Mouse (Mus musculus) heart, embryonic 13.5 days (tissue): ENCODE measurements around the gene Hyal1. TPM values are rescaled to one million over a fixed set of nuclear protein-coding genes. Genes with fewer than 3 reads are reported as not detected.

Experiments used
- ATAC-seq: fragments of 200-750 bp; cut with Nextera tagmentation; 2 replicates; pipeline ENCODE4 v1.8.0; 2017; ENCODE audit warnings: moderate TSS enrichment; ENCODE audit not compliant: insufficient number of reproducible peaks, low FRiP score, low TSS enrichment; ENCODE audit errors: extremely low read depth
- H3K27ac ChIP-seq: fragments of 300-500 bp; sonication (generic); replicated peaks from 2 replicates; pipeline ENCODE4 v1.5.1; 2015; ENCODE audit warnings: moderate library complexity, mild to moderate bottlenecking, inconsistent platforms
- H3K27me3 ChIP-seq: fragments of 300-500 bp; sonication (generic); replicated peaks from 2 replicates; pipeline ENCODE4 v1.6.1; 2015; ENCODE audit warnings: mild to moderate bottlenecking, inconsistent platforms
- H3K36me3 ChIP-seq: fragments of 300-500 bp; sonication (generic); 2 replicates; pipeline ENCODE4 v1.6.1; 2015; ENCODE audit warnings: mild to moderate bottlenecking, inconsistent platforms
- H3K4me1 ChIP-seq: fragments of 300-500 bp; sonication (generic); 2 replicates; pipeline ENCODE4 v1.6.1; 2015; ENCODE audit warnings: inconsistent platforms
- H3K4me2 ChIP-seq: fragments of 300-500 bp; sonication (generic); 2 replicates; pipeline ENCODE4 v1.6.1; 2015; ENCODE audit warnings: inconsistent platforms, mild to moderate bottlenecking, moderate library complexity
- H3K4me3 ChIP-seq: fragments of 300-500 bp; sonication (generic); 2 replicates; pipeline ENCODE4 v1.5.1; 2015; ENCODE audit warnings: moderate library complexity, mild to moderate bottlenecking, inconsistent platforms
- H3K9ac ChIP-seq: fragments of 300-500 bp; sonication (generic); 2 replicates; pipeline ENCODE4 v1.6.1; 2015; ENCODE audit warnings: inconsistent platforms, mild to moderate bottlenecking, moderate library complexity
- H3K9me3 ChIP-seq: fragments of 300-500 bp; sonication (generic); 2 replicates; pipeline ENCODE4 v1.6.1; 2016; ENCODE audit warnings: inconsistent platforms
- WGBS: fragments of 180-500 bp; shearing (Covaris S2); methylation state at CpG from one replicate; pipeline ENCODE4 v1.1.7; 2015; ENCODE audit warnings: mixed read lengths; 5-methylcytosine and 5-hydroxymethylcytosine counted together
- polyA plus RNA-seq: library from polyadenylated mRNA; unstranded; fragments of >200 nt; fragmentation: Nextera tagmentation; extraction: Ambion mirVana; gene quantifications from 2 replicates; pipeline ENCODE4 v1.2.1, GENCODE M21; 2015

Gene Hyal1
- polyA plus RNA-seq, 1 experiment from 2014 or later: 6.3 TPM

GRCm38 (mm10) chr9:107586974-107587832 is 10.5 kb downstream of the Hyal1 start, which contains the start of gene Ifrd2:
TSS of gene Ifrd2 (plus strand) at chr9:107587642.
- 11% methylated on average over 46 of the region's 46 CpGs for WGBS
- peak within 1 kb of the TSS; percentile 87 for H3K4me3 ChIP-seq
- peak; percentile 95 for ATAC-seq
- no peaks in the 10 kb centered on the region for H3K9me3 ChIP-seq
- peaks cover 49% of the 10 kb centered on the region for H3K36me3 ChIP-seq
- peaks cover 53% of the 10 kb centered on the region for H3K4me1 ChIP-seq
- peak within 1 kb of the TSS; percentile 91 for H3K9ac ChIP-seq
- peak within 1 kb of the TSS; percentile 87 for H3K4me2 ChIP-seq
- no peaks in the 10 kb centered on the region for H3K27me3 ChIP-seq
- H3K27ac ChIP-seq: peak within 1 kb of the TSS; percentile 75

DNA sequence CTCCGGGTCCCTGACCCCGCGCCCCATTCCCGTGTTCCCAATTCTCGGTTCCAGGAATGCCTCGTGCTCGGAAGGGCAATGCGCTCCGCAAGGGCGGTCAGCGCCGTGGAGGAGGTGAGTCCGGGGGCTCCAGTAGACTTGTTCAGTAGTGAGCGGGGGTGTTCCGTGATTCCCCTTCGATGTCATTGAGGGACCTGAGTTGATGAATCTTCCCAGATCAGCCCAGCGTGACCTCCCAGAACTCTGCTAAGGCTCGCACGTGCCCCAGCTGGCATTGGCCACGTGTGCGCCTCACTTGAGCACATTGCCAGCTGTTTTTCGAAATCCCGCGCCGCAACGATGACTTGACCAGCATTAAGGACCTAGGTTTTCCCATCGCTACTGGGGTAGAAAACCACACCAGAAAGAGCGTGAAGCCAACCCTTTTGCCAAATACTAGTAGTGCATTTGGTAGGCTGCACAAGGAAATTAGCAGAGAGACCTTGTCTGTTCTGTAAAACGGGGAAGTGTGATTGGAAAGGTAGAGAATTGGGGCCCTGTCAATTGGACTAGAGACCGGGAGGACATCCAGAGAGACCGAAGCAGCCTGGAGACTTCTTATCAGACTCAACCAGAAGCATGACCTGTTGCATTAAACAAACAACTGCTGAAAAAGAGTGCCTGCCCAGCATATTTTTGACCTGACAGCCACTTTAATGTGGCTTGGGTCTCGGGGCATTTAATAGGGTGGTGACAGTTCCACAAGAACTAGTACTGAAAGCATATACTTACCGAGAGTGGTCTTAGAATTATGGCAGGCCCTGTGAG is 11.3 kb downstream of the Hyal1 start:
- peak overlapping the region; percentile 75 for H3K27ac ChIP-seq
- H3K4me1 ChIP-seq: peaks cover 55% of the 10 kb centered on the region
- H3K4me2 ChIP-seq: peak overlapping the region; percentile 87
- H3K9me3 ChIP-seq: no peaks in the 10 kb centered on the region
- H3K27me3 ChIP-seq: no peaks in the 10 kb centered on the region
- ATAC-seq: no peak
- H3K36me3 ChIP-seq: peaks cover 55% of the 10 kb centered on the region
- 1% methylated on average over 33 of the region's 33 CpGs for WGBS
- peak overlapping the region; percentile 91 for H3K9ac ChIP-seq
- peak overlapping the region; percentile 87 for H3K4me3 ChIP-seq

DNA sequence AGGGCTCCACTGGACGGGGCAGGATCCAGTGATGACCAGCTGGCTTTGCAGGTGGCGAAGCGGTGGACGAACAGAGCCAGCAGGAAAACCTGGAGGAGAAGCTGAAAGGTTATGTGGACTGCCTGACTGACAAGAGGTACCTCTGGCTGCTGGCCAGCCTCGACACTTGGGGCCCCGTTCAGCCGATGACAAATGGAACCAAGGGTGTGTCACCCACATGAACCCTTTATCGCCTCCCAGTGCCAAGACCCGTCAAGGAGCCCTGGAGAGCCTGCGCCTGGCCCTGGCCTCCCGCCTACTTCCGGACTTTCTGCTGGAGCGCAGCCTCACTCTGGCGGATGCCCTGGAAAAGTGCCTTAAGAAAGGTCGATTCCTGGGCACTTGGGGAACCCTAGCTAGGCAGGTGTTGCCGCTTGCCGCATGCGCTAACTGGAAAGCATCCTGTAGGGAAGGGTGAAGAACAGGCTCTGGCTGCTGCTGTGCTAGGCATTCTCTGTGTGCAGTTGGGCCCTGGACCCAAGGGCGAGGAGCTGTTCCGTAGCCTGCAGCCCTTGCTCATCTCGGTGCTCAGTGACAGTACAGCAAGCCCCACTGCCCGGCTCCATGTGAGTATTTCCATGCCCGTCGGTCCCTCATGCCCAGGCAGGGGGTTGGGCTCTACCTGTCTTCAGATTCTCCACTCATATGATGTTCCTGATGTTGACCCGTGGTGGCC is 13.5 kb downstream of the Hyal1 start:
- H3K27ac ChIP-seq: peak overlapping the region; percentile 56
- 63% methylated on average over 25 of the region's 25 CpGs for WGBS
- H3K4me2 ChIP-seq: peak overlapping the region; percentile 87
- H3K9ac ChIP-seq: peak overlapping the region; percentile 91
- ATAC-seq: no peak
- H3K9me3 ChIP-seq: no peaks in the 10 kb centered on the region
- H3K36me3 ChIP-seq: peaks cover 60% of the 10 kb centered on the region
- peak overlapping the region; percentile 87 for H3K4me3 ChIP-seq
- H3K27me3 ChIP-seq: no peaks in the 10 kb centered on the region
- H3K4me1 ChIP-seq: peaks cover 73% of the 10 kb centered on the region

DNA sequence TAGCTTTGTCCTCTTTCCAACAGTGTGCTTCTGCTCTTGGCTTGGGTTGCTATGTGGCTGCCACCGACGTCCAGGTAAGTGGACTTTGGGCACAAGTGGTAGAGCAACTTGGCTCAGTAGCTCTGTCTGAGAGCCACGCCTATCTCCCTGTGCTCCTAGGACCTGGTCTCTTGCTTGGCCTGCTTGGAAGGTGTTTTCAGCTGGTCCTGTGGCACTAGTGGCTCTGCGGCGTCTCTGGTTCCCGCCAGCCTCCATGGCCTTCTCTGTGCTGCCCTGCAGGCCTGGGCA is 14.0 kb downstream of the Hyal1 start:
- Histone ChIP-seq H3K36me3 (peaks cover 65% of the 10 kb centered on the region), H3K27me3 (no peaks in the 10 kb centered on the region), H3K27ac (peak overlapping the region; percentile 56; the same call in 1 of the 2 replicates), H3K9ac (peak overlapping the region; percentile 91; the same call in 1 of the 2 replicates), H3K9me3 (no peaks in the 10 kb centered on the region), H3K4me2 (no peak overlapping the region), H3K4me3 (no peak overlapping the region), H3K4me1 (peaks cover 75% of the 10 kb centered on the region)
- no peak for ATAC-seq
- WGBS: 94% methylated on average over 6 of the region's 6 CpGs

DNA sequence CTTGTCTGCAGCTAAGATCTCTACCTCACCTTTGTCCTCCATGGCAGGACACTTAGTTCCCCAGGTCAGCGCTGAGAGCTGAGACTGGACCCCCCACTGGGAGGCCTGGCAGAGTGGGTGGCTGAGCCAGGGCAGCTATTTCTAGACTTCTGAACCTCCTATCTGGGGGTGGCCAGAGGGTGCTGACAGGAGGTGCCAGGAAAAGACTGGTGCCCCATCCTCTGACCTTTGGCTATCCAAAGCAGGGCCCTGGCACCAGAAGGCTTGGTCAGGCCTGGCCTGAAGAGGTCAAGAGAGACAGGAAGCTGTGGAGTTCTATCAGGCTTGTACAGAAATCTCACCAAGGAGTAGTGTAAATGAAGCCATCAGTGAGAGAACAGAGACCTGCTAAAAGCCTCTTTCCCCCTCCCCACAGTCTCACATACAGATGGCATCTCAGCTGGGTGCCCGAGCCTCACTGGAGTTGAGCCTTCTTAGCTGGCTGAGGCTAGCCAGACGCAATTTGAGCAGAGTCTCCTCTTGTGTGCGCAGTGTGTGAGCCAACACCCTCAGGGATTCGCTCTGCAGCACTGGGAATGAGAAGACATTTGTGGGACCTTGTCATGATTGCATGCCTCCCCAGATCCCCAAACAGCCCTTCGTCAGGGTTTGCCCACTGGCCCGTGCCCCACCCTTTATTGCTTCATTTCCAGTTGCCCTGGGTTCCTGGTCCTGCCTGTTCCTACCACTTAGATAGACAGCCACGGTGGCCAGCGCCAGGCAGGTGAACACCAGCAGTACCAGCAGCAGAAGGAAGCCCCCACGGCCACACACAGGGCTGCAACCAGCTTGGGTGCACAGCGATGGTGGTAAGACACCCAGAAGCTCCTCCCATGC is 16.6 kb downstream of the Hyal1 start:
- Histone ChIP-seq H3K27me3 (0 out of 2 replicates have a peak, but pooled peaks cover under 1% of the 10 kb centered on the region), H3K36me3 (peaks cover 66% of the 10 kb centered on the region), H3K27ac (peak overlapping the region; percentile 40), H3K4me3 (no peak overlapping the region), H3K4me2 (peak overlapping the region; percentile 18; the same call in 1 of the 2 replicates), H3K4me1 (peaks cover 84% of the 10 kb centered on the region), H3K9me3 (no peaks in the 10 kb centered on the region), H3K9ac (peak overlapping the region; percentile 38)
- ATAC-seq: no peak
- 71% methylated on average over 11 of the region's 11 CpGs for WGBS

GRCm38 (mm10) chr9:107594281-107595062 is 17.7 kb downstream of the Hyal1 start:
- no peak overlapping the region for H3K4me3 ChIP-seq
- peaks cover 73% of the 10 kb centered on the region for H3K4me1 ChIP-seq
- no peak overlapping the region for H3K9ac ChIP-seq
- 81% methylated on average over 8 of the region's 8 CpGs for WGBS
- ATAC-seq: no peak
- H3K27me3 ChIP-seq: peaks cover 12% of the 10 kb centered on the region
- H3K4me2 ChIP-seq: no peak overlapping the region
- no peaks in the 10 kb centered on the region for H3K9me3 ChIP-seq
- 0 out of 2 replicates have a peak overlapping the region, but pooled peaks have one; percentile 20 for H3K27ac ChIP-seq
- peaks cover 61% of the 10 kb centered on the region for H3K36me3 ChIP-seq

DNA sequence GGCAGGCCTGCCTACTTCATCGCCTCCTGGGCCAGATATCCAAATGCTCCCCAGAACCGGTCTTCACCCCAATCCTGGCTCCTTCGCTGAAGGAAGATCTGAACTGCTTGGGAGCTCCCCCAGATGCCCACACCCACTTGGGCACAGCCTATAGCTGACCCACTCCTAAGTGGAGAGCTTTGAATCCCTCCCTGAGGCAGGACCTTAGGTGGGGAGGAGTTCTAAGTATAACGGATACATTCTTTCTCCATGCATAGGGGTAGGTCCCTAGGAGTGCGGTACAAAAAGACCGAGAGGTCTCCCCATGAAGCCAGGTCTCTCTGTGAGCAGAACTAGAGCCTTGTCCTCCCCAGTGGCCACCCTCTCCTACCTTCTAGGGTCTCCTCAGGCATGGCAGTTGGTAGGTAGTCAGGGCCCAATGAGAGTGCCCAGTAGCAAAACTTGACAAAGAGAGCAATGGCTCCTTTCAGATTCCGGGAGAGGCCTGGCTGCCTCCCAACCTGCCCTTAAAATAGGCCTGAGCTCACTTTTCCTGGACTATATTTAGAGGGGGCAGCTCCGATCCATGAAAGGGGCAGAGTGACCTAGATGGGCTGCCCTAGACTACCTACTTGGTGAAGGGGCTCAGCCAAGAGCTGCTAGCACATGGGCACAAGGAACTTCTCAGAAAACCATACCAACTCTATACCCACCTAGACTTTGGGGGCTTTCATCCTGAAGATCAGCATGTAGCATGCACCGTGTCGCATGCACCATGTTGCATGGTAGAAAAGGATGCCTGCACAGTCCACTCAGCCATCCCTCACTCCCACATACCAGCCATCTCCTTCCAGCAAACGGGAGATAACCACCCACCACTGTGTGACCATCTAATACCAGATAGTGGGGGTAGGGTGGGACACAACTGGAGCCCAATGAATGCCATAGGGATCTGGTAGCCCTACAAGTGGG is 20.2 kb downstream of the Hyal1 start:
- peak overlapping the region; percentile 98 for H3K27ac ChIP-seq
- H3K27me3 ChIP-seq: peaks cover 35% of the 10 kb centered on the region
- H3K9me3 ChIP-seq: no peaks in the 10 kb centered on the region
- peaks cover 42% of the 10 kb centered on the region for H3K36me3 ChIP-seq
- peak overlapping the region; percentile 69 for H3K4me2 ChIP-seq
- H3K4me1 ChIP-seq: peaks cover 55% of the 10 kb centered on the region
- ATAC-seq: peak; percentile 54
- 58% methylated on average over 11 of the region's 11 CpGs for WGBS
- H3K4me3 ChIP-seq: peak overlapping the region; percentile 43
- H3K9ac ChIP-seq: peak overlapping the region; percentile 82

DNA sequence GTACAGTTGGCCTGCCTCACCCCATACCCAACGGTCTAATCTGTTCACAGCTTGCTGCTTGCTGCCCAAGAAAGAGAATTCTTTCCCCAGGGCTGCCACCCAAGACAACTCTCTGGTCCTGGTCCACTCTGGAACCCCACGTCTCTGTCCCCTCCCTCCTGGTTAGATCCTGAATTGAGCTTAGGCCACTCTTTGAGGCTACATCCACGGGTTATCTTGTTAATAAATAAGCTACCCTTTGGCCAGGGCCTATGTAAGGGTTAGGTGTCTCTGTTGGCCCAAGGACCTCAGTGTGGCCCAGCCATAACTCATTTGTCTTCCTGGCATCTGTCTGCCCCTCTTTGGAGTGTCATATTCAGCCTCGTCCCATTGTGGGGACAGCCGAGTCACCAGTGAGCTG is 21.7 kb downstream of the Hyal1 start:
- no peak for ATAC-seq
- Histone ChIP-seq H3K9me3 (no peaks in the 10 kb centered on the region), H3K4me2 (no peak overlapping the region), H3K27ac (no peak overlapping the region), H3K27me3 (peaks cover 35% of the 10 kb centered on the region), H3K4me1 (peaks cover 53% of the 10 kb centered on the region), H3K36me3 (peaks cover 27% of the 10 kb centered on the region), H3K4me3 (no peak overlapping the region), H3K9ac (no peak overlapping the region)
- WGBS: 77% methylated on average over 5 of the region's 5 CpGs

- Histone ChIP-seq H3K4me1 (peaks cover 49% of the 10 kb centered on the region), H3K4me2 (0 out of 2 replicates have a peak overlapping the region, but pooled peaks have one; percentile 4), H3K9ac (peak overlapping the region; percentile 37; the same call in 1 of the 2 replicates), H3K9me3 (no peaks in the 10 kb centered on the region), H3K4me3 (no peak overlapping the region), H3K36me3 (peaks cover 16% of the 10 kb centered on the region), H3K27me3 (peaks cover 35% of the 10 kb centered on the region), H3K27ac (no peak overlapping the region)
- no peak for ATAC-seq
- WGBS: 81% methylated on average over 9 of the region's 9 CpGs
These were observed 22.7 kb downstream of the Hyal1 start for GRCm38 (mm10) chr9:107599433-107599832.
